Mouse (Mus musculus) lung, postnatal 0 days (tissue): ENCODE results near the gene Tnfrsf17. TPM values are rescaled to one million over a fixed set of nuclear protein-coding genes. Genes with fewer than 3 reads are reported as not detected.
"Not testable (repeated sequence)": the region's sequence is repeated elsewhere in the genome, so short reads cannot be mapped to it uniquely, and the experiment has no call there.

Source experiments
- ATAC-seq: fragments of 200-750 bp; cut with Nextera tagmentation; 2 replicates; pipeline ENCODE4 v1.8.0; 2017; ENCODE audit warnings: moderate library complexity
- DNase-seq: peaks from one replicate; pipeline ENCODE4 v3.0.0-alpha.2; 2016; ENCODE audit warnings: low spot score
- H3K27ac ChIP-seq: fragments of 300-500 bp; sonication (generic); 2 replicates; pipeline ENCODE4 v1.5.1; 2014; ENCODE audit warnings: antibody characterized with exemption, mild to moderate bottlenecking, low read length, mixed read lengths
- H3K27me3 ChIP-seq: fragments of 300-500 bp; sonication (generic); replicated peaks from 2 replicates; pipeline ENCODE4 v1.6.1; 2014; ENCODE audit warnings: low read length, mixed read lengths; ENCODE audit not compliant: insufficient read depth
- H3K36me3 ChIP-seq: fragments of 300-500 bp; sonication (generic); 2 replicates; pipeline ENCODE4 v1.6.1; 2014; ENCODE audit warnings: low read length, mixed read lengths; ENCODE audit not compliant: insufficient read depth
- H3K4me1 ChIP-seq: fragments of 300-500 bp; sonication (generic); 2 replicates; pipeline ENCODE4 v1.6.1; 2014; ENCODE audit warnings: antibody characterized with exemption, low read depth, low read length, mixed read lengths; ENCODE audit not compliant: insufficient read depth
- H3K4me2 ChIP-seq: fragments of 300-500 bp; sonication (generic); replicated peaks from 2 replicates; pipeline ENCODE4 v1.6.1; 2014; ENCODE audit warnings: low read depth, mild to moderate bottlenecking, low read length, moderate library complexity, mixed read lengths
- H3K4me3 ChIP-seq: fragments of 300-500 bp; sonication (generic); 2 replicates; pipeline ENCODE4 v1.5.1; 2014; ENCODE audit warnings: low read depth, low read length
- H3K9ac ChIP-seq: fragments of 300-500 bp; sonication (generic); replicated peaks from 2 replicates; pipeline ENCODE4 v1.6.1; 2014; ENCODE audit warnings: low read depth, mild to moderate bottlenecking
- H3K9me3 ChIP-seq: fragments of 300-500 bp; sonication (generic); 2 replicates; pipeline ENCODE4 v1.6.1; 2016; ENCODE audit warnings: low read length, mixed read lengths
- CTCF ChIP-seq: IDR thresholded peaks from 2 replicates; pipeline ENCODE4 v1.5.1; 2016; ENCODE audit warnings: antibody characterized with exemption, mild to moderate bottlenecking
- EP300 ChIP-seq: IDR thresholded peaks from 2 replicates; pipeline ENCODE4 v1.6.1; 2016; ENCODE audit warnings: antibody characterized with exemption, mild to moderate bottlenecking, control low read depth
- WGBS: fragments of 180-500 bp; shearing (Covaris S2); extraction: QIAGEN DNeasy Blood & Tissue Kit; methylation state at CpG from one replicate; pipeline ENCODE4 v1.1.7; 2014; 5-methylcytosine and 5-hydroxymethylcytosine counted together
- polyA plus RNA-seq: library from polyadenylated mRNA; unstranded; fragments of >200 nt; fragmentation: Nextera tagmentation; extraction: Ambion mirVana; gene quantifications from 2 replicates; pipeline ENCODE4 v1.2.1, GENCODE M21; 2015

Gene Tnfrsf17
- polyA plus RNA-seq, 1 experiment from 2014 or later: not detected

- TF ChIP-seq CTCF: no peak
- TF ChIP-seq EP300: no peak
Observed at GRCm38 (mm10) chr16:11282655-11283232, 30.9 kb upstream of the Tnfrsf17 start.

DNA sequence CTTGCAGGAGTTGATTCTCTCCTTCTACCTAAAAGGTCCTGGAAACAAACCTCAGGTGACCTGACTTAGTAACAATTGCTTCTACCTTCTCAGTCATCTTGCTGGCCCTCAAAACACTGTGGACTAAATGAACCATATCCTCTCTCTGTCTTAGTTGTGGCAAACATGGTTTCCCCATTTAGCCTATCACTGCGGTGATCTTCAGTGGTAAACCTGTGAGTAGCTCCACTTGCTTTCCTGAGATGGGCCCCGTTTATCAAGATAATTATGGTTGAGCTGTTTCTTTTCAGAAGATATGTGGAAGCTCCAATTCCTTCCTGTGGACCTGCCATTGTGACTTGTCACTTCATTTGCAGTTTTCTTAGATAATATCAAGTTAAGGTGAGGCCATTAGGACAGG, 28.7 kb upstream of the Tnfrsf17 start:
- DNase-seq (no peak), ATAC-seq (no peak)
- Histone ChIP-seq H3K36me3 (no peaks in the 10 kb centered on the region), H3K9me3 (0 out of 2 replicates have a peak, but pooled peaks cover 3% of the 10 kb centered on the region), H3K27ac (no peak overlapping the region), H3K4me1 (no peaks in the 10 kb centered on the region), H3K27me3 (no peaks in the 10 kb centered on the region), H3K4me2 (no peak overlapping the region), H3K4me3 (no peak overlapping the region), H3K9ac (no peak overlapping the region)
- 83% methylated on average over 2 of the region's 2 CpGs for WGBS
- no peak for TF ChIP-seq CTCF
- TF ChIP-seq EP300: no peak

More at GRCm38 (mm10) chr16:11282655-11283232, 30.9 kb upstream of the Tnfrsf17 start:
- H3K4me2 ChIP-seq: no peak overlapping the region
- no peak for DNase-seq
- H3K27me3 ChIP-seq: no peaks in the 10 kb centered on the region
- 75% methylated on average over 5 of the region's 5 CpGs for WGBS
- H3K36me3 ChIP-seq: no peaks in the 10 kb centered on the region
- H3K9me3 ChIP-seq: no peaks in the 10 kb centered on the region
- no peak overlapping the region for H3K4me3 ChIP-seq
- no peak overlapping the region for H3K27ac ChIP-seq
- no peaks in the 10 kb centered on the region for H3K4me1 ChIP-seq
- no peak for ATAC-seq
- no peak overlapping the region for H3K9ac ChIP-seq

- no peak overlapping the region for H3K27ac ChIP-seq
- no peak overlapping the region for H3K4me3 ChIP-seq
- H3K4me1 ChIP-seq: no peaks in the 10 kb centered on the region
- DNase-seq (no peak), ATAC-seq (no peak)
- WGBS: 68% methylated on average over 2 of the region's 2 CpGs
- no peak for TF ChIP-seq CTCF
- no peak for TF ChIP-seq EP300
- no peaks in the 10 kb centered on the region for H3K36me3 ChIP-seq
- H3K4me2 ChIP-seq: no peak overlapping the region
- H3K9me3 ChIP-seq: 0 out of 2 replicates have a peak, but pooled peaks cover 3% of the 10 kb centered on the region
- H3K27me3 ChIP-seq: no peaks in the 10 kb centered on the region
- no peak overlapping the region for H3K9ac ChIP-seq
Observed at GRCm38 (mm10) chr16:11285949-11286348, 27.7 kb upstream of the Tnfrsf17 start.

DNA sequence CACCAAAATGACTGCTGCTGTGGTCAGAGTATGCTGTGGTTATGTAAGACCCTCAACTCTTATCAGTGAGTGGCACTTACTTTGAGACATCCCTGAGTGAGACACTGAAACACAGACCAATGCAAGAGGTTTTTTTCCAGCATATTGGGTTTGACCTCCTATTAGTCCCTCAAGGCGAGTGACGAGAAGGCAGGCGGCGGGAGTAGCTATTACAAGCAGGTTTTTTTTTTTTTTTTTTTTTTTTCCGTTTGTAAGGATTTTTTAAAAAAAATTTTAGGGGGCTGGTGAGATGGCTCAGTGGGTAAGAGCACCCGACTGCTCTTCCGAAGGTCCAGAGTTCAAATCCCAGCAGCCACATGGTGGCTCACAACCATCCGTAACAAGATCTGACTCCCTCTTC, 24.7 kb upstream of the Tnfrsf17 start:
- not testable (repeated sequence) for H3K36me3 ChIP-seq, H3K4me2 ChIP-seq, H3K4me3 ChIP-seq, H3K4me1 ChIP-seq, H3K27ac ChIP-seq, DNase-seq, H3K9me3 ChIP-seq, H3K9ac ChIP-seq, H3K27me3 ChIP-seq, ATAC-seq
- WGBS: 89% methylated on average over 7 of the region's 8 CpGs

DNA sequence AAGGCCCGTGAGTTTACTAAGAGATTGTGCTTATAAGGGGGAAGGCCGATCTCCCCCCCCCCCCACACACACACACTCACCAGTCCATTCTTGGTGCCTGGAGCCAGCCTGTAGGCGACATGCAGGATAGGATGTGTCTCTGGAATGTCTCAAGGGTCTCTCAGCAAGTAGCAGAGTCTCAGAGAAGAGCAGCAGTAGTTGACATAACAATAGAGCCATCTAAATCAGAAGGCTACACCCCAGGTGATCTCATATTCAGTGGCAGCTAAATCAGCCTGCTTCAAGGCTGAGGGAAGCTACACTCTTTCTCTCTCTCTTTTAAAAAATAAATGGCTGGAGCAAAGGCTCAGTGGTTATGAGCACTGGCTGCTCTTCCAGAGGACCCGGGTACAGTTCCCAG, 18.0 kb upstream of the Tnfrsf17 start:
- not testable (repeated sequence) for DNase-seq, H3K27me3 ChIP-seq, H3K36me3 ChIP-seq, H3K4me3 ChIP-seq, H3K4me2 ChIP-seq, H3K27ac ChIP-seq, H3K9me3 ChIP-seq, ATAC-seq, H3K9ac ChIP-seq, H3K4me1 ChIP-seq
- 76% methylated on average over 4 of the region's 4 CpGs for WGBS

DNA sequence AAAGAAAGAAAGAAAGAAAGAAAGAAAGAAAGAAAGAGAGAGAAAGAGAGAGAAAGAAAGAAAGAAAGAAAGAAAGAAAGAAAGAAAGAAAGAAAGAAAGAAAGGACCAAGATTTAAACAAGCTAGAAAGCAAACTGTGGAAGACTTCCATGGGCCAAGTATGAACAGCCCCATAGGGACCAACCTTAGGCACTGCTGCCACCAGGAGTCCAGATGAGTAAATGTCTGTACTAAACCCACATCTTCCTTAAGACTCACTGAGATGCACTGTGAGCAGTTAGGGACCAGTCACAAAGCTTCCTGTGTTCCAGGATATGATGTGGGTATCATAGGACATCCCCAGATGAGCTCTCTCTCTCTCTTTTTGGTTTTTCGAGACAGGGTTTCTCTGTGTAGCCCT, 15.9 kb upstream of the Tnfrsf17 start:
- not testable (repeated sequence) for H3K9ac ChIP-seq, H3K27ac ChIP-seq, H3K4me3 ChIP-seq, H3K4me1 ChIP-seq, H3K9me3 ChIP-seq, H3K27me3 ChIP-seq, H3K36me3 ChIP-seq, H3K4me2 ChIP-seq
- DNase-seq: peak; percentile 40
- peak; percentile 64 for TF ChIP-seq CTCF
- peak; percentile 48; the same call in 1 of the 2 replicates for ATAC-seq
- WGBS: 69% methylated on average over 1 of the region's 1 CpGs

GRCm38 (mm10) chr16:11303741-11304140, 9.9 kb upstream of the Tnfrsf17 start:
- Histone ChIP-seq H3K4me3 (no peak overlapping the region), H3K36me3 (no peaks in the 10 kb centered on the region), H3K27me3 (no peaks in the 10 kb centered on the region), H3K9ac (no peak overlapping the region), H3K9me3 (no peaks in the 10 kb centered on the region), H3K4me1 (no peaks in the 10 kb centered on the region), H3K4me2 (no peak overlapping the region), H3K27ac (no peak overlapping the region)
- TF ChIP-seq CTCF: no peak
- no peak for TF ChIP-seq EP300
- ATAC-seq (no peak), DNase-seq (no peak)
